9 mouse cellular contexts compared by ENCODE assay signal in the genomic region with DNA sequence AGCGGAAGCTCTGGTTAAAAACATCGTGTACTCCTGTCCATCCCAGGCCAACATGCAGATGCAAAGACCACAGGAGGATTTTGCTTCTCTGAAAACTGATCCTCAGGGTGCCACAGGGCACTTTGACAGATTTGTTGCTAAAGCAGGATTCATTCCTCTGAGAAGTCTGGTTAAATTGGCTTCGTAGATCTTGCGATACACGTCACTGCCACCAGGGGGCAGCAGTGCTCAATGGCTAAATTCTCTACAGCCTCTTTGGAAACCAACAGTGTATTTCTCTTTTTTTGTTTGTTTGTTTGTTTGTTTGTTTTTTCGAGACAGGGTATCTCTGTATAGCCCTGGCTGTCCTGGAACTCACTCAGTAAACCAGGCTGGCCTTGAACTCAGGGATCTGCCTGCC. TPM values are rescaled to one million over a fixed set of nuclear protein-coding genes. Genes with fewer than 3 reads are reported as not detected.
DNase-seq lines count a peak whose midpoint lies in the region; ATAC-seq and TF ChIP-seq lines count a peak whose summit lies in the region.
"Had no signal": no experiment of that assay in that cellular context is flagged by ENCODE, and none has a peak within 500 bp of the region (broad histone marks: within the 10 kb centered on the region; RNA-seq: fewer than 3 reads in every experiment).

No protein-coding gene starts in this region.

- H3K27ac ChIP-seq in heart, embryonic 12.5 days (ENCODE audit: poor library complexity, severe bottlenecking): no peak overlapping the region
- no peak overlapping the region for H3K27ac ChIP-seq in cortical plate, adult 2 months (ENCODE audit: insufficient read depth, low read length)
- H3K27ac ChIP-seq in left cerebral cortex, adult 2 months: peak overlapping the region; percentile 88
- H3K27ac ChIP-seq in midbrain, postnatal 0 days (ENCODE audit: low read depth, low read length): no peak overlapping the region
- H3K27ac ChIP-seq: embryonic facial prominence, embryonic 12.5 days had no signal

- H3K9ac ChIP-seq in heart, embryonic 12.5 days: no peak overlapping the region
- no peak overlapping the region for H3K9ac ChIP-seq in midbrain, postnatal 0 days (replicated peaks; ENCODE audit: low read length, poor library complexity, severe bottlenecking)
- H3K9ac ChIP-seq: embryonic facial prominence, embryonic 12.5 days had no signal

- no peaks in the 10 kb centered on the region for H3K27me3 ChIP-seq in heart, embryonic 12.5 days (replicated peaks)
- no peaks in the 10 kb centered on the region for H3K27me3 ChIP-seq in midbrain, postnatal 0 days (ENCODE audit: insufficient read depth, low read length)
- H3K27me3 ChIP-seq: embryonic facial prominence, embryonic 12.5 days had no signal

- H3K4me1 ChIP-seq in heart, embryonic 12.5 days (replicated peaks): peaks cover 7% of the 10 kb centered on the region; the same call in 1 of the 2 replicates
- H3K4me1 ChIP-seq in cortical plate, adult 2 months (ENCODE audit: control insufficient read depth, insufficient read depth, low read length): peaks cover 4% of the 10 kb centered on the region
- no peaks in the 10 kb centered on the region for H3K4me1 ChIP-seq in midbrain, postnatal 0 days (ENCODE audit: insufficient read depth, low read length)

- no peak overlapping the region for H3K4me3 ChIP-seq in heart, embryonic 12.5 days
- H3K4me3 ChIP-seq in cortical plate, adult 2 months (ENCODE audit: insufficient read depth, low read length): no peak overlapping the region
- H3K4me3 ChIP-seq in left cerebral cortex, adult 2 months: no peak overlapping the region
- H3K4me3 ChIP-seq in midbrain, postnatal 0 days (ENCODE audit: low read depth, low read length): no peak overlapping the region
- H3K4me3 ChIP-seq: embryonic facial prominence, embryonic 12.5 days had no signal

- no peaks in the 10 kb centered on the region for H3K9me3 ChIP-seq in heart, embryonic 12.5 days (replicated peaks)
- no peaks in the 10 kb centered on the region for H3K9me3 ChIP-seq in midbrain, postnatal 0 days (ENCODE audit: low read length)
- H3K9me3 ChIP-seq: embryonic facial prominence, embryonic 12.5 days had no signal

- intact Hi-C loops in heart, postnatal 36 days (cut with DNase I): loop anchor here (5.0 kb wide), 2 partner anchors 129 to 239 kb away; a partner anchor contains a TSS
- intact Hi-C loops in left cerebral cortex, adult 2 months (cut with DNase I): loop anchor here (2.0 to 10.0 kb wide), 3 partner anchors 53 to 231 kb away; a partner anchor contains a TSS

- WGBS in heart, embryonic 12.5 days: 17% methylated on average over 6 of the region's 6 CpGs
- 19% methylated on average over 6 of the region's 6 CpGs for WGBS in midbrain, postnatal 0 days

- no peak for TF ChIP-seq POLR2A in cortical plate, adult 2 months (IDR thresholded peaks at IDR 0.05; ENCODE audit: extremely low read depth, insufficient read depth, low read length)

- H3K4me2 ChIP-seq in heart, embryonic 12.5 days: no peak overlapping the region
- H3K4me2 ChIP-seq in midbrain, postnatal 0 days (ENCODE audit: low read depth, low read length, poor library complexity, severe bottlenecking): no peak overlapping the region
- H3K4me2 ChIP-seq: embryonic facial prominence, embryonic 12.5 days had no signal

- DNase-seq in heart, adult 18-20 months: peak; percentile 57 to 90
- DNase-seq in adrenal gland, adult (ENCODE audit: inconsistent age in 2 of 2, low spot score in 1 of 2): peak; percentile 73 to 94
- peak; percentile 79 to 88 for DNase-seq in heart, postnatal 36 days
- peak; percentile 77 to 81 for DNase-seq in left cerebral cortex, adult 2 months (ENCODE audit: extremely low spot score in 1 of 2, low spot score in 2 of 2)
- DNase-seq in midbrain, postnatal 0 days (ENCODE audit: low spot score): peak; percentile 82
- peak; percentile 78 to 93 for DNase-seq in spleen, postnatal 4 days (ENCODE audit: low spot score in 2 of 2)

- H3K36me3 ChIP-seq in heart, embryonic 12.5 days: peaks cover 5% of the 10 kb centered on the region; the same call in 1 of the 2 replicates
- H3K36me3 ChIP-seq in midbrain, postnatal 0 days (ENCODE audit: insufficient read depth, low read length): peaks cover 7% of the 10 kb centered on the region

- TF ChIP-seq CTCF in cortical plate, adult 2 months (IDR thresholded peaks at IDR 0.05; ENCODE audit: extremely low read depth, insufficient read depth, low read length): peak; percentile 91
- peak; percentile 98 for TF ChIP-seq CTCF in left cerebral cortex, adult 2 months (IDR thresholded peaks at IDR 0.05)
- TF ChIP-seq CTCF in midbrain, postnatal 0 days (IDR thresholded peaks at IDR 0.05): peak; percentile 96

- no peak for ATAC-seq in heart, embryonic 12.5 days (ENCODE audit: insufficient number of reproducible peaks, low FRiP score)
- no peak for ATAC-seq in midbrain, postnatal 0 days (ENCODE audit: low FRiP score)

RNA-seq across cellular contexts. Expression of a gene that starts 7.9 kb away (rescaled TPM):
- 10 to 100 TPM; 11.5 to 16.6 TPM for total RNA-seq in heart, adult 18-20 months (2021)
- 56.2 and 58.2 TPM in 2 replicates for polyA plus RNA-seq in heart, embryonic 12.5 days (2016; fragmentation: Nextera tagmentation; extraction: Ambion mirVana)
- polyA plus RNA-seq in cortical plate, adult 2 months (2012; rRNA removed): 85.5 and 85.8 TPM in 2 replicates
- 10 to 100 TPM; 13.1 to 14.2 TPM for total RNA-seq in heart, postnatal 36 days (2021)
- 10 to 100 TPM; 57.6 to 67.2 TPM for total RNA-seq in left cerebral cortex, adult 2 months (2021)
- 85.3 and 91.1 TPM in 2 replicates for total RNA-seq in midbrain, postnatal 0 days (2014; rRNA removed)
- polyA plus RNA-seq in midbrain, postnatal 0 days (2015; fragmentation: Nextera tagmentation; extraction: Ambion mirVana): 131 and 133 TPM in 2 replicates

RNA-seq across cellular contexts. Expression of a gene that starts 8.3 kb away (rescaled TPM):
- 1 to 10 TPM; 1.8 to 1.9 TPM for total RNA-seq in heart, adult 18-20 months (2021)
- 5.8 and 6.4 TPM in 2 replicates for polyA plus RNA-seq in heart, embryonic 12.5 days (2016; fragmentation: Nextera tagmentation; extraction: Ambion mirVana)
- polyA plus RNA-seq in cortical plate, adult 2 months (2012; rRNA removed): 8.7 and 11.7 TPM in 2 replicates
- total RNA-seq in heart, postnatal 36 days (2021): 1 to 10 TPM; 1.5 to 2.4 TPM
- 10 to 100 TPM; 11.9 to 18.0 TPM for total RNA-seq in left cerebral cortex, adult 2 months (2021)
- 9.0 and 14.0 TPM in 2 replicates for total RNA-seq in midbrain, postnatal 0 days (2014; rRNA removed)
- polyA plus RNA-seq in midbrain, postnatal 0 days (2015; fragmentation: Nextera tagmentation; extraction: Ambion mirVana): 12.9 and 13.4 TPM in 2 replicates

RNA-seq across cellular contexts. Expression of a gene that starts 21.5 kb away (rescaled TPM):
- total RNA-seq in heart, adult 18-20 months (2021): under 1 TPM in 1 of 2 experiments, not detected in 1; 0.36 TPM
- 0.17 TPM in 1 of 2 replicates, not detected in the other for polyA plus RNA-seq in heart, embryonic 12.5 days (2016; fragmentation: Nextera tagmentation; extraction: Ambion mirVana)
- polyA plus RNA-seq in cortical plate, adult 2 months (2012; rRNA removed): not detected in 2 replicates
- total RNA-seq in heart, postnatal 36 days (2021): not detected
- total RNA-seq in left cerebral cortex, adult 2 months (2021): not detected
- total RNA-seq in midbrain, postnatal 0 days (2014; rRNA removed): not detected in 2 replicates
- 0.21 and 0.23 TPM in 2 replicates for polyA plus RNA-seq in midbrain, postnatal 0 days (2015; fragmentation: Nextera tagmentation; extraction: Ambion mirVana)

RNA-seq across cellular contexts. Expression of a gene that starts 30.5 kb away (rescaled TPM):
- 100 to 1,000 TPM; 114 to 148 TPM for total RNA-seq in heart, adult 18-20 months (2021)
- 413 and 440 TPM in 2 replicates for polyA plus RNA-seq in heart, embryonic 12.5 days (2016; fragmentation: Nextera tagmentation; extraction: Ambion mirVana)
- 206 and 211 TPM in 2 replicates for polyA plus RNA-seq in cortical plate, adult 2 months (2012; rRNA removed)
- total RNA-seq in heart, postnatal 36 days (2021): 100 to 1,000 TPM; 124 to 143 TPM
- 100 to 1,000 TPM; 158 to 161 TPM for total RNA-seq in left cerebral cortex, adult 2 months (2021)
- 744 and 761 TPM in 2 replicates for total RNA-seq in midbrain, postnatal 0 days (2014; rRNA removed)
- 1,252 and 1,259 TPM in 2 replicates for polyA plus RNA-seq in midbrain, postnatal 0 days (2015; fragmentation: Nextera tagmentation; extraction: Ambion mirVana)

RNA-seq across cellular contexts. Expression of a gene that starts 43.4 kb away (rescaled TPM):
- not detected for total RNA-seq in heart, adult 18-20 months (2021)
- 0.19 and 0.35 TPM in 2 replicates for polyA plus RNA-seq in heart, embryonic 12.5 days (2016; fragmentation: Nextera tagmentation; extraction: Ambion mirVana)
- not detected in 2 replicates for polyA plus RNA-seq in cortical plate, adult 2 months (2012; rRNA removed)
- not detected for total RNA-seq in heart, postnatal 36 days (2021)
- total RNA-seq in left cerebral cortex, adult 2 months (2021): under 1 TPM in 1 of 2 experiments, not detected in 1; 0.16 TPM
- 0.44 TPM in 1 of 2 replicates, not detected in the other for total RNA-seq in midbrain, postnatal 0 days (2014; rRNA removed)
- polyA plus RNA-seq in midbrain, postnatal 0 days (2015; fragmentation: Nextera tagmentation; extraction: Ambion mirVana): not detected in 2 replicates
- polyA plus RNA-seq: embryonic facial prominence, embryonic 12.5 days had no signal
